In genomic region chr9:20973001-20973681, GRCm38 (mm10) we compare ENCODE assay signal across 9 mouse cellular contexts. TPM values are rescaled to one million over a fixed set of nuclear protein-coding genes. Genes with fewer than 3 reads are reported as not detected.
DNase-seq lines count a peak whose midpoint lies in the region; ATAC-seq and TF ChIP-seq lines count a peak whose summit lies in the region.
"Had no signal": no experiment of that assay in that cellular context is flagged by ENCODE, and none has a peak within 500 bp of the region (broad histone marks: within the 10 kb centered on the region; RNA-seq: fewer than 3 reads in every experiment).

No protein-coding gene starts in this region.

- H3K4me1 ChIP-seq in lung, embryonic 16.5 days (replicated peaks; ENCODE audit: control insufficient read depth, insufficient read depth, low read length): peaks cover 48% of the 10 kb centered on the region
- peaks cover 9% of the 10 kb centered on the region for H3K4me1 ChIP-seq in intestine, postnatal 0 days (replicated peaks; ENCODE audit: control insufficient read depth, insufficient read depth, low read length)
- peaks cover 19% of the 10 kb centered on the region for H3K4me1 ChIP-seq in neural tube, embryonic 14.5 days (ENCODE audit: control insufficient read depth, insufficient read depth, low read length)

- peak overlapping the region; percentile 83 for H3K4me2 ChIP-seq in lung, embryonic 16.5 days (ENCODE audit: low read depth, low read length)
- H3K4me2 ChIP-seq in intestine, postnatal 0 days (replicated peaks; ENCODE audit: low read depth): peak overlapping the region; percentile 40; the same call in 1 of the 2 replicates
- H3K4me2 ChIP-seq in neural tube, embryonic 14.5 days (ENCODE audit: low read depth, low read length): no peak overlapping the region; the same call in 1 of the 2 replicates

- peak overlapping the region; percentile 24 for H3K9ac ChIP-seq in lung, embryonic 16.5 days (ENCODE audit: low read length)
- no peak overlapping the region for H3K9ac ChIP-seq in intestine, postnatal 0 days (ENCODE audit: low read depth, low read length)
- H3K9ac ChIP-seq in neural tube, embryonic 14.5 days (replicated peaks; ENCODE audit: low read depth, low read length): 0 out of 2 replicates have a peak overlapping the region, but pooled peaks have one; percentile 32

- H3K27ac ChIP-seq in lung, embryonic 16.5 days (ENCODE audit: low read length): peak overlapping the region; percentile 94
- H3K27ac ChIP-seq in intestine, postnatal 0 days (ENCODE audit: low read depth, low read length): no peak overlapping the region; the same call in 1 of the 2 replicates
- no peak overlapping the region for H3K27ac ChIP-seq in neural tube, embryonic 14.5 days (ENCODE audit: low read depth, low read length)

- DNase-seq in lung, postnatal 14 days: no peak
- DNase-seq in gastrocnemius, postnatal 25 days: peak; percentile 32
- DNase-seq in ovary, postnatal 14 days (ENCODE audit: low spot score): no peak
- DNase-seq in adrenal gland, adult 2 months: no peak
- no peak for DNase-seq in retina, embryonic 14.5 days (ENCODE audit: low spot score)

- 79% methylated on average over 4 of the region's 4 CpGs for WGBS in lung, embryonic 16.5 days
- 67% methylated on average over 4 of the region's 4 CpGs for WGBS in intestine, postnatal 0 days
- 71% methylated on average over 4 of the region's 4 CpGs for WGBS in neural tube, embryonic 14.5 days

- H3K4me3 ChIP-seq in lung, embryonic 16.5 days (ENCODE audit: low read length): peak overlapping the region; percentile 92
- H3K4me3 ChIP-seq in intestine, postnatal 0 days (ENCODE audit: low read depth, low read length): no peak overlapping the region
- no peak overlapping the region for H3K4me3 ChIP-seq in neural tube, embryonic 14.5 days (ENCODE audit: low read depth, low read length)

- H3K9me3 ChIP-seq in lung, embryonic 16.5 days (ENCODE audit: control insufficient read depth, low read length): no peaks in the 10 kb centered on the region
- H3K9me3 ChIP-seq in intestine, postnatal 0 days (ENCODE audit: control insufficient read depth): no peaks in the 10 kb centered on the region
- no peaks in the 10 kb centered on the region for H3K9me3 ChIP-seq in neural tube, embryonic 14.5 days (ENCODE audit: control insufficient read depth, low read length)

- H3K36me3 ChIP-seq in lung, embryonic 16.5 days (ENCODE audit: control insufficient read depth, insufficient read depth, low read length): peaks cover 13% of the 10 kb centered on the region
- H3K36me3 ChIP-seq in intestine, postnatal 0 days (ENCODE audit: control insufficient read depth, insufficient read depth): peaks cover 9% of the 10 kb centered on the region; the same call in 1 of the 2 replicates
- no peaks in the 10 kb centered on the region for H3K36me3 ChIP-seq in neural tube, embryonic 14.5 days (ENCODE audit: control insufficient read depth, insufficient read depth, low read length)

- H3K27me3 ChIP-seq in lung, embryonic 16.5 days (ENCODE audit: control insufficient read depth, insufficient read depth, low read depth, low read length): no peaks in the 10 kb centered on the region
- no peaks in the 10 kb centered on the region for H3K27me3 ChIP-seq in intestine, postnatal 0 days (replicated peaks; ENCODE audit: control insufficient read depth, insufficient read depth, low read length)
- H3K27me3 ChIP-seq in neural tube, embryonic 14.5 days (ENCODE audit: control insufficient read depth, insufficient read depth, low read length): no peaks in the 10 kb centered on the region

- no peak for ATAC-seq in lung, embryonic 16.5 days (ENCODE audit: low read depth)
- ATAC-seq in intestine, postnatal 0 days: no peak
- ATAC-seq in neural tube, embryonic 14.5 days (ENCODE audit: low read depth): no peak
- ATAC-seq: activated CD4-positive, CD25-positive, alpha-beta regulatory T cell, adult 4 months had no signal

- TF ChIP-seq CTCF in intestine, postnatal 0 days (IDR thresholded peaks at IDR 0.05; ENCODE audit: low read depth): no peak

RNA-seq across cellular contexts. Expression of gene S1pr2, which starts 3.4 kb away (rescaled TPM):
- 63.5 and 67.2 TPM in 2 replicates for polyA plus RNA-seq in lung, embryonic 16.5 days (2015; fragmentation: Nextera tagmentation; extraction: Ambion mirVana)
- 1 to 10 TPM; 2.3 to 3.6 TPM for total RNA-seq in gastrocnemius, postnatal 25 days (2021)
- 9.5 and 11.4 TPM in 2 replicates for polyA plus RNA-seq in intestine, postnatal 0 days (2015; fragmentation: Nextera tagmentation; extraction: Ambion mirVana)
- polyA plus RNA-seq in neural tube, embryonic 14.5 days (2014; fragmentation: Nextera tagmentation; extraction: Ambion mirVana): 7.4 and 8.7 TPM in 2 replicates
- total RNA-seq in adrenal gland, adult 2 months (2021): 10 to 100 TPM; 20.4 to 26.6 TPM
- polyA plus RNA-seq in adrenal gland, adult 2 months (2012; rRNA removed): 14.8 and 15.7 TPM in 2 replicates

RNA-seq across cellular contexts. Expression of gene Dnmt1, which starts 13.5 kb away (rescaled TPM):
- 92.5 and 97.1 TPM in 2 replicates for polyA plus RNA-seq in lung, embryonic 16.5 days (2015; fragmentation: Nextera tagmentation; extraction: Ambion mirVana)
- total RNA-seq in gastrocnemius, postnatal 25 days (2021): 10 to 100 TPM in 1 of 2 experiments, 1 to 10 TPM in 1; 6.5 to 10.5 TPM
- 18.5 and 19.2 TPM in 2 replicates for polyA plus RNA-seq in intestine, postnatal 0 days (2015; fragmentation: Nextera tagmentation; extraction: Ambion mirVana)
- 41.1 and 42.7 TPM in 2 replicates for polyA plus RNA-seq in neural tube, embryonic 14.5 days (2014; fragmentation: Nextera tagmentation; extraction: Ambion mirVana)
- 10 to 100 TPM; 43.0 to 44.0 TPM for total RNA-seq in adrenal gland, adult 2 months (2021)
- 29.6 and 29.8 TPM in 2 replicates for polyA plus RNA-seq in adrenal gland, adult 2 months (2012; rRNA removed)

RNA-seq across cellular contexts. Expression of gene Mrpl4, which starts 29.4 kb away (rescaled TPM):
- polyA plus RNA-seq in lung, embryonic 16.5 days (2015; fragmentation: Nextera tagmentation; extraction: Ambion mirVana): 156 TPM in 2 replicates
- 10 to 100 TPM; 61.9 to 62.8 TPM for total RNA-seq in gastrocnemius, postnatal 25 days (2021)
- polyA plus RNA-seq in intestine, postnatal 0 days (2015; fragmentation: Nextera tagmentation; extraction: Ambion mirVana): 107 and 113 TPM in 2 replicates
- polyA plus RNA-seq in neural tube, embryonic 14.5 days (2014; fragmentation: Nextera tagmentation; extraction: Ambion mirVana): 103 and 115 TPM in 2 replicates
- 100 to 1,000 TPM; 120 to 130 TPM for total RNA-seq in adrenal gland, adult 2 months (2021)
- 245 and 270 TPM in 2 replicates for polyA plus RNA-seq in adrenal gland, adult 2 months (2012; rRNA removed)

RNA-seq across cellular contexts. Expression of gene Icam1, which starts 42.6 kb away (rescaled TPM):
- polyA plus RNA-seq in lung, embryonic 16.5 days (2015; fragmentation: Nextera tagmentation; extraction: Ambion mirVana): 76.2 and 93.0 TPM in 2 replicates
- 1 to 10 TPM; 1.6 to 3.0 TPM for total RNA-seq in gastrocnemius, postnatal 25 days (2021)
- polyA plus RNA-seq in intestine, postnatal 0 days (2015; fragmentation: Nextera tagmentation; extraction: Ambion mirVana): 10.2 and 11.8 TPM in 2 replicates
- polyA plus RNA-seq in neural tube, embryonic 14.5 days (2014; fragmentation: Nextera tagmentation; extraction: Ambion mirVana): 1.4 and 3.6 TPM in 2 replicates
- 10 to 100 TPM; 10.8 to 19.1 TPM for total RNA-seq in adrenal gland, adult 2 months (2021)
- 7.5 and 8.3 TPM in 2 replicates for polyA plus RNA-seq in adrenal gland, adult 2 months (2012; rRNA removed)

RNA-seq across cellular contexts. Expression of gene Icam4, which starts 56.0 kb away (rescaled TPM):
- 2.2 and 4.2 TPM in 2 replicates for polyA plus RNA-seq in lung, embryonic 16.5 days (2015; fragmentation: Nextera tagmentation; extraction: Ambion mirVana)
- total RNA-seq in gastrocnemius, postnatal 25 days (2021): 1 to 10 TPM; 1.0 to 1.6 TPM
- 0.12 and 0.20 TPM in 2 replicates for polyA plus RNA-seq in intestine, postnatal 0 days (2015; fragmentation: Nextera tagmentation; extraction: Ambion mirVana)
- 0.27 TPM in 1 of 2 replicates, not detected in the other for polyA plus RNA-seq in neural tube, embryonic 14.5 days (2014; fragmentation: Nextera tagmentation; extraction: Ambion mirVana)
- total RNA-seq in adrenal gland, adult 2 months (2021): 1 to 10 TPM; 1.1 to 5.1 TPM
- polyA plus RNA-seq in adrenal gland, adult 2 months (2012; rRNA removed): 1.9 and 2.7 TPM in 2 replicates
